Mouse (Mus musculus) ES-Bruce4 (cell line): ENCODE data around the gene Zbed4.

Source experiments
- CTCF ChIP-seq: IDR thresholded peaks from one replicate; pipeline ENCODE4 v1.8.1; 2011; ENCODE audit warnings: low read depth, low read length
- POLR2A ChIP-seq: IDR thresholded peaks from one replicate; pipeline ENCODE4 v1.8.1; 2011; ENCODE audit warnings: low read length; ENCODE audit not compliant: insufficient read depth

GRCm38 (mm10) chr15:88750032-88750431 is 1.4 kb upstream of the Zbed4 start:
- no peak for TF ChIP-seq POLR2A
- TF ChIP-seq CTCF, result no peak
